Mouse (Mus musculus) ES-E14 (cell line): ENCODE measurements around the gene Isg20l2.

Source experiments
- CHD2 ChIP-seq: IDR thresholded peaks from 2 replicates; pipeline ENCODE4 v1.6.1; 2014; ENCODE audit warnings: mild to moderate bottlenecking, low read depth, low read length, inconsistent platforms
- HCFC1 ChIP-seq: IDR thresholded peaks from 2 replicates; pipeline ENCODE4 v1.6.1; 2012; ENCODE audit warnings: low read length, inconsistent platforms, borderline replicate concordance; ENCODE audit not compliant: insufficient read depth
- MAFK ChIP-seq: IDR thresholded peaks from 2 replicates; pipeline ENCODE4 v1.6.1; 2014; ENCODE audit warnings: mild to moderate bottlenecking, low read depth, low read length, inconsistent platforms; ENCODE audit not compliant: insufficient read depth
- ZC3H11A ChIP-seq: IDR thresholded peaks from 2 replicates; pipeline ENCODE4 v1.6.1; 2012; ENCODE audit warnings: low read depth, mild to moderate bottlenecking, inconsistent platforms, low read length, borderline replicate concordance
- ZNF384 ChIP-seq: IDR thresholded peaks from 2 replicates; pipeline ENCODE4 v1.6.1; 2012; ENCODE audit warnings: low read depth, low read length, inconsistent platforms

- TF ChIP-seq MAFK (no peak), HCFC1 (no peak), ZC3H11A (no peak), ZNF384 (no peak), CHD2 (no peak)
Measured at GRCm38 (mm10) chr3:87972203-87972664, 42.1 kb downstream of the Isg20l2 start.
